Mouse (Mus musculus) cerebellum, adult 11 months (tissue): ENCODE measurements around the gene Nfe2l3.
"Not testable (repeated sequence)": the region's sequence is repeated elsewhere in the genome, so short reads cannot be mapped to it uniquely, and the experiment has no call there.

ENCODE experiments used
- DNase-seq: peaks from one replicate; pipeline ENCODE4 v3.0.0; 2022

Gene Nfe2l3

GRCm38 (mm10) chr6:51432535-51433397, at the start of gene Nfe2l3:
Nfe2l3 (plus strand) TSS chr6:51432670.
- DNase-seq, result no peak

GRCm38 (mm10) chr6:51383769-51384755, 48.4 kb upstream of the Nfe2l3 start:
- DNase-seq, result peak; percentile 78

DNA sequence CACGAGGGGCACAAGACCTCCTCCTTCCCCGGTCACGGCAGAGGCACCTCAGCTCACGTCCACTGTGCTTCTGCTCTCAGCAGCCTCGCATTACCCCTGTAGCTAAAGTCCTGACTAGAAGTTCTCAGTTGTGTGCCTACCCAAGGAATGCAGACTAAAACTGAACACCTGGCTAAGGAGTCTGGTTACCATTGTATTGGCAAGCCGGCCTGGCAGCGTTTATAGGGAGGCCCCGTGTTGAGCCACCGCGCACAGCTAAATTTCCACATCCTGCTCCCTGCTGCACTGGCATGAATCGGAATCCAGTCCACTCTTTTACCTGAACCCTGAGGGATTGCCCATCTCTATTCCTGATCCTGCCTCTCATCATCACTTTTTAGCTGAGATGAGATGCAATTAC, 42.0 kb upstream of the Nfe2l3 start:
- no peak for DNase-seq

- DNase-seq, result no peak
Observed at GRCm38 (mm10) chr6:51391816-51392490, 40.5 kb upstream of the Nfe2l3 start.

GRCm38 (mm10) chr6:51393341-51394128, 38.9 kb upstream of the Nfe2l3 start:
- no peak for DNase-seq

DNA sequence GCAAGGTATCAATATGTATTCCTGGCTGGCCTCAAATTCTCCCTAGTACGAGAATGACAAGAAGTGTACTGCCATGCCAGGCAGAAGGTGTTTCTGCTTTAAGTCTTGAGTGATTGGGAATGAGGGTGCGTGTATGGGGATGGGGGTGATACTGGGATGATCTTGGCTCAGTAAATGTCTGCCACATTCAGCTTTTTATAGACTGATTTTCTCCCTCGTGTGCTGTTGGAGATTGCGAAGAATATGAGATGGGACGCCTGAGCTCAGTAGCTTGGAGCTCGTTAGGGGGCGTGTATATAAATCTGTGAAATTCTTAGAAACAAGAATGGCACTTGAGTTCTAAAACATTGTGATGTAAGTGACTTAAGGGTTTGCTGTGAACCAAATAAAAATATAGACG, 38.1 kb upstream of the Nfe2l3 start:
- DNase-seq, result not testable (repeated sequence)

DNA sequence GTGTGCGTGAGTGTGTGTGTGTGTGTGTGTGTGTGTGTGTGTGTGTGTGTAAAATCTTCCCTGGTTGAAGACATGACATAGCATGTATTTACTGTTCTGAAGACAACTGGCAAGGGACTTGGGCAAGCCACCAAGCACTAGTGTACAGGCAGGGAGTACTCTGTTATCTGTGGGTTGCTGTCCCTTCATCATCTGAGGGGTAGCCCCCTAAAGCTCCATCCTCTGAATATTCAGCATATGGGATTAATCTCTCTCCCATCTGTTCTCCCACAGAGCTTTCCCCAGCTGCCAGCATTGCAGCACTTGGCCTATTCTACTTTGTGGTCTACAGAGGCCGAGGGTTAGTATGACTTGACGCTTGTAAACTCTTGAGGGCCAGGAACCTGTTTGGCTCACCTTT, 37.5 kb upstream of the Nfe2l3 start:
- not testable (repeated sequence) for DNase-seq

GRCm38 (mm10) chr6:51395486-51395885, 37.0 kb upstream of the Nfe2l3 start:
- DNase-seq, result no peak

- DNase-seq, result no peak
Observed at GRCm38 (mm10) chr6:51399113-51399518, 33.4 kb upstream of the Nfe2l3 start.

DNA sequence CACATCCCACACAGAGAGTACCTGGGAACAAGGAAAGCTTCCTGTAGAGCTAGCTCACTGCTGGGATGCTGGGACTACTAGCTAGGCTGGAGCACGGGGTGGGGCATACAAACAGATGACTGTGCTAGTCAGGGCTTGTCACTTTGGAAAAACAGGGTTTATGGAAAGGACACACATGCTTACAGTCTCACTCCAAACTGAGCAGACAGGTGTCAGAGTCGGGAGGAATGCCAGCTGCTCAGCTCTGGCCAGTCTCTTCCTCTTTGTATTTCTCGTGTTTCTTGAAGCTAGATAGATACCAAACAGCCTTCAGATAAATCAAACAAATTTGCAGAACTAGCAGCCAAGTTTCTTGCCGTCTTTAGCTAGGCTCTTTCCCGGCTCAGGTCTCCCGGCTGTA, 31.2 kb upstream of the Nfe2l3 start:
- no peak for DNase-seq

DNA sequence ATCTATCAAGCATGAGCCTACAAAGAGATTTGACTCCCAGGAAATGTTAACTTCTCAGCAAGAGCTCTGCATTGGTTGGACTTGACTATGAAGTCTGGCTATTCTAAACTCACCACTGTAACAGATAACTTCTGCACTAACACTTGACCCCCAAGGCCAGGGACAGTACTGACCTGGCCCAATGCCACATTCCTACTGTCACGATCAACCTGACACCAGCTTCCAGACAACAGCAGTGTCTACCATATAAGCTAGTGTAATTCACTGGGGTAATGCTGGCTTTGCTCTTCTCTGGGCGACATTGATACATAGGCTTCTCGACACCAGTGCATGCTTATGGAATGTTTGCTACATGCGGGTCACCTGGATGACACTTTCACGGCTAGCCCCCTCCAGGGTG, 28.9 kb upstream of the Nfe2l3 start:
- DNase-seq, result no peak

GRCm38 (mm10) chr6:51404502-51404901, 28.0 kb upstream of the Nfe2l3 start:
- no peak for DNase-seq

DNA sequence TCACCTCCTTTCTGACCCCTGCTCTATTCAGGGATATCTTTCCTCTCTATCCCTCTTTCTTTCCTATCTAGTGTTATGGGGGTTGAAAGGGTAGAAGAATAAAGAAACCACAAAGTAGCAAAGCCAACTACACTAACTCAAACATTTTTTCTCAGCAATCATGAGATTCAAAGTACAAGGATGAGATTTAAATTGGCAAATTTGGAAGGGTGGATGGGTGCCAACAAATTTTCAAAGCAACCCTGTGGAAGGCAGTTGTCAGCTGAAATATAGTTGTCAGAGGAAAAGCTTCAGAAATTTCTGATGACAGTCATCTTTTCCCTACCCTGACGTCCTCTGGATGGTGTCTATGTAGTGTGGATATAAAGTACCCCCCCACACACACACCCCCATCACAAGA, 16.0 kb upstream of the Nfe2l3 start:
- DNase-seq, result no peak

DNA sequence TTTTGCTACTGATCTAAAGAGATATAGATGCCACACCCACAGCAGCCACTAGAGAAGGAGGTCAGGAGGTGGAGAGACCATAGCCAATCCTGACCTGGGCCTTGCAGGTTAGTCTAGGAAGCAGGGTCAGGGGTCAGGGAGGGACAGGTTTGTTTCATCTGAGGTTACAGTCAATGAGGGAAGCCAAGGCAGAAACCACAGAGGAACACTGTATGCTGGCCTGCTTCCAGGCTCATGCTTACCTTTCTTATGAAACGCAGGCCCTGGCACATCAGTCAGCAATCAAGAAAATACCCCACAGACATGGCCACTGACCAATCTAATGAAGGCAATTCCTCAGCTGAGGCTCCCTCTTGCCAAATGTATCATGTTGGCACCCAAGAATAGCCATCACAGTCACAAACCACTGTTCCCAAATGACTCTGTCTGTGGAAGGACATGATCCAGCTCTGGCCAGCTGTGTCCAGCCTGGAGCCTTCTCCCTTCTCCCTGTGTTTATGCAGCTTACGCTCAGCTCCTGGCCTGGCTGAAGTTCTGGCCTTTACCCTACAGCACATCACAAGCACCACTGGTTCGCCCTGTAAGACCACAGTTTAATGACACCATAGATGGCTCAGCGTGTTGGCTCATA, 15.0 kb upstream of the Nfe2l3 start:
- no peak for DNase-seq

- DNase-seq, result no peak
Observed at GRCm38 (mm10) chr6:51423466-51424122, 8.9 kb upstream of the Nfe2l3 start.

GRCm38 (mm10) chr6:51424537-51424936, 7.9 kb upstream of the Nfe2l3 start:
- DNase-seq, result no peak

DNA sequence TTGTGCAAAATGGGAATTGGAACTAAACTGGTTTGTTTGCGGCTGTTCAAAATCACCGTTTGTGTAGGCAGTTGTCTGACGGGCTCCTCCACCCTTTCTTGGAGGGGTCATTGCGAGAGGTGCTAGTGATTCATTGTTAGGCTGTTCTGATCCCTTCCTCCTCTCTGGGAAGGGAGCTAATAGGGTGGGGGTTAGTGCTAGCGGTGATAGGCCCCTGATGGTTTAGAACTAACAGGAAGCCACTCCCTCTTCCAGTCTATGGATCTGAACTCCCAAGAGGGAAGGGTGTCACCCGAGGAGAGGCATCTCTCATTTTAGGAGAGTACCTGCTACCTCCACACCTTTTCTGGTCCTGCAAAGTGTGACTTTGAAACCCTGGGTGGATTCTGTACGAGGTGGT, 1.8 kb downstream of the Nfe2l3 start:
- no peak for DNase-seq

GRCm38 (mm10) chr6:51437665-51438064, 5.2 kb downstream of the Nfe2l3 start:
- no peak for DNase-seq

DNA sequence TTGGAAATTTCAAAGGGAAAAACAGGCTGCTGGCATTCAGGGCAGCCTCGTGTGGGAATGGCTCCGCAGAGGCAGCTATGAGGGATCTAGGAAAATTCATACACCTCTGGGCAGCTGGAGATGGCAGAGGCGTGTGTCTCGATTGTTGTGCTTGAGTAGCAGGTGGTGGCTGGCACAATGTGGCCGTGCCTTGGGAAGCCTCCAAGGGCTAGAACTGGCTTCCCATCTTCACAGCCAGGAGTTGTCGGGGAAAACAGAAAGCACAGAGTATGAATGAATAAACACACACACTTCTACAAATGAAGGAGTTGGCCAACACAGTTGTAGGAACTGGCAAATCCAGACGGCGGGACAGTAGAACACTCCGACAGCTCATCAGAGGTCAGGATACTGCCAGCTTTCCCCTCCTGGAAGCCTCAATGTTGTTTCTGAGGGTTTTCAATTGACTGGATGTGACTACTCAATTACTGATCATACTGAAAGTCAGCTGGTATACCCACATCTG, 6.4 kb downstream of the Nfe2l3 start:
- no peak for DNase-seq

DNA sequence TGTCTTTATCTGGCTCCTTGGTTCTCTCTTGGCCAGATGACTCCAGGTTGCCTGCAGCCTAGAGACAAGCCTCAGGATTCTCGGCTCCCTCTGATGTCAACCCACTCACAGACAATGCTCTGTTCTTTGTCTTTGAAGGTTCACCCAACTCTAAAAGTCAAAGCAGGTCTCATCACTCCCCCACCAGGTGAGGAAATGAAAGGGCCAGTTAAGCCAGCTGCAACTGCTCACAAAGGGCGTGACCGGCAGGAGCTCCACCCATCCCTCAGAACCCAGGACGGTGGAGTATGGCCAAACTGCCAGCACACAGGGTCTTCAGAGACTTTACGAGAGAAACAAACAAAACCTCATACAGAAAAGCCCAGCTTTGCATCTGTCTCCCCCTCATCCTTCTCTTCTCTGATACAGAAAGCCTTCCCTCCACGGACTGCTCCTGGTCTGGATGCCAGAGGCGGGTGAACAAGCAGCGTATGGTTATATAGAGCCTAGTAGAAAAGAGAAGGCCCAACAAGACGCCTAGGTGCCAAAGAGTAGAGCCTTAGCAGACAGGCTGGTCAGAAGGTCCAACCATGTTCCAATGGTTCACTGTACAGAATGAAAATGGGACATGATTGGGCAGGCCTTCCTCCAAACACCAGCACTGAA, 9.8 kb downstream of the Nfe2l3 start:
- DNase-seq, result no peak
